Comparison of ENCODE assay signal across 8 mouse cellular contexts in the genomic region with DNA sequence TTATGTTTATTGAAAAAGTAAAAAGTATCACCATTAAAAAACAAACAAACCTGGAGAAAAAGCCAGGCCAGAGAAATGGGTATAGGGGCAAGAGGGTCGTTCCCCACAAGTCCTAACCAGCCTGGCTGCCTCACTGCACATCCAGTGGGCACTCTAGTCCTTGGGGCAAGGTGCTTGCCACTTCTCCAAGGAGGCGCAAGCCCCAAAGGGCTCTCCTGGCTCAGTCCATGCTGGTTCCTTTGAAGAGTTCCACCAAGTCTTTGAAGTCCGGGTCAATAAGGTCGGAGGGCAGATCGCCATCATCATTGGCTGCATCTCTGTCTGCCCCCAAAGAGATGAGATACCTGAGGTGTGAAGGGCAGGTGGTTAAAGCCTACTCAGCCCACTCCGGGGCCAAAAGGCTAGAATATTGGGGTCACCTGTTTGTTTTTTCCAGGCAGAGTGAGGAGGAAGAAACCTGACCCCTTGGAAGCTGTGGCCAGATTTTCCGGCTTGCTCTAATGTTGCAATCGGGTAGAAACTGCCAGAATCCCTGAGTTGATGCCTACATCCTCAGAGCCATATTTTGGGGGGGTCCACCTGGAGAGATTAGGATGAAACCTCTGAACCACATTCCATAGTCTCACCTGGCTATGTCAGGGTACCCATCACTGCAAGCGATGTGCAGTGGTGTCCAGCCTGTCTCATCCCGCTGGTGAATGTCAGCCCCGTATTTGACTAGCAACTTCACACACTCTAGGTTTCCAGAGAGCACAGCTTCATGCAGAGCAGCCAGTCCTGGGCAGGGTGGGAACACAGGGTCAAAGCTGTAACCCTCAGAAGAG. TPM values are rescaled to one million over a fixed set of nuclear protein-coding genes. Genes with fewer than 3 reads are reported as not detected.
DNase-seq lines count a peak whose midpoint lies in the region; ATAC-seq and TF ChIP-seq lines count a peak whose summit lies in the region.

No protein-coding gene starts in this region.

- H3K4me2 ChIP-seq in heart, embryonic 14.5 days (ENCODE audit: low read length): peak overlapping the region; percentile 96
- peak overlapping the region; percentile 84 for H3K4me2 ChIP-seq in heart, embryonic 16.5 days (ENCODE audit: low read depth, low read length)

- peak overlapping the region; percentile 48 to 75 for H3K27ac ChIP-seq in heart, embryonic 14.5 days (replicated peaks in 1 of 2; ENCODE audit: control insufficient read depth in 1 of 2, insufficient read depth in 1 of 2, low read depth in 2 of 2, low read length in 2 of 2)
- peak overlapping the region; percentile 64 for H3K27ac ChIP-seq in MEL (ENCODE audit: control insufficient read depth, low read depth, low read length)
- peak overlapping the region; percentile 69 for H3K27ac ChIP-seq in heart, embryonic 16.5 days (ENCODE audit: low read length)
- peak overlapping the region; percentile 46 for H3K27ac ChIP-seq in macrophage

- H3K9ac ChIP-seq in heart, embryonic 14.5 days (ENCODE audit: low read length): peak overlapping the region; percentile 93
- peak overlapping the region; percentile 94 for H3K9ac ChIP-seq in MEL (ENCODE audit: control insufficient read depth, low read depth, low read length, poor library complexity, severe bottlenecking)
- peak overlapping the region; percentile 86 for H3K9ac ChIP-seq in heart, embryonic 16.5 days (ENCODE audit: low read length)

- ATAC-seq in heart, embryonic 14.5 days (ENCODE audit: insufficient number of reproducible peaks, insufficient read depth, low FRiP score, low read depth): no peak
- no peak for ATAC-seq in heart, embryonic 16.5 days (replicated peaks; ENCODE audit: extremely low read depth, insufficient read depth, low FRiP score)

- TF ChIP-seq RAD21 in MEL (IDR thresholded peaks at IDR 0.05; ENCODE audit: low read depth, low read length): no peak

- no peak for TF ChIP-seq EP300 in MEL (IDR thresholded peaks at IDR 0.05; ENCODE audit: low read depth in 1 of 2, low read length in 2 of 2)

- no peak for DNase-seq in heart, postnatal 14 days
- DNase-seq in MEL (ENCODE audit: low read depth, low spot score) (no peak), MN1 (ENCODE audit: low spot score) (no peak)
- DNase-seq in urinary bladder, postnatal 14 days (ENCODE audit: low spot score): no peak
- DNase-seq in ovary, postnatal 36 days (ENCODE audit: low spot score): no peak

- H3K36me3 ChIP-seq in heart, embryonic 14.5 days (ENCODE audit: control insufficient read depth, insufficient read depth, low read length): peaks cover 6% of the 10 kb centered on the region; the same call in 1 of the 2 replicates
- H3K36me3 ChIP-seq in MEL (ENCODE audit: control insufficient read depth in 1 of 2, insufficient read depth in 2 of 2, low read length in 2 of 2) (peaks cover 0 to 8% of the 10 kb centered on the region in 2 experiments; a peak in 2 of 4 replicates), macrophage (ENCODE audit: inconsistent target) (no peaks in the 10 kb centered on the region; the same call in 1 of the 2 replicates)
- H3K36me3 ChIP-seq in heart, embryonic 16.5 days (ENCODE audit: control insufficient read depth, insufficient read depth): no peaks in the 10 kb centered on the region

- TF ChIP-seq POLR2A in MEL (IDR thresholded peaks at IDR 0.05; ENCODE audit: control insufficient read depth in 1 of 2, insufficient read depth in 1 of 2, low read depth in 1 of 2, low read length in 2 of 2, poor library complexity in 1 of 2): no peak

- peaks cover 14 to 30% of the 10 kb centered on the region in 2 experiments for H3K4me1 ChIP-seq in heart, embryonic 14.5 days (ENCODE audit: control insufficient read depth in 2 of 2, insufficient read depth in 2 of 2, low read length in 2 of 2)
- H3K4me1 ChIP-seq in MEL (ENCODE audit: control insufficient read depth in 1 of 2, insufficient read depth in 2 of 2, low read length in 2 of 2): peaks cover 7 to 19% of the 10 kb centered on the region in 2 experiments
- peaks cover 26% of the 10 kb centered on the region for H3K4me1 ChIP-seq in heart, embryonic 16.5 days (ENCODE audit: control insufficient read depth, insufficient read depth, low read length)

- H3K79me2 ChIP-seq in MEL (ENCODE audit: control insufficient read depth, insufficient read depth, low read length, poor library complexity) (peaks cover 14% of the 10 kb centered on the region), macrophage (ENCODE audit: inconsistent target) (peaks cover 40% of the 10 kb centered on the region)

- intact Hi-C loops in heart, postnatal 14 days (cut with DNase I): loop anchor here (2.0 kb wide), 1 partner anchor 29 kb away; no protein-coding TSS in a partner anchor

- 76% methylated on average over 11 of the region's 11 CpGs for WGBS in heart, embryonic 14.5 days
- 69% methylated on average over 11 of the region's 11 CpGs for WGBS in heart, embryonic 16.5 days
- 63% methylated on average over 11 of the region's 11 CpGs for WGBS in macrophage (ENCODE audit: missing documents)

- TF ChIP-seq CTCF in MEL (IDR thresholded peaks at IDR 0.05 in 2 of 3, conservative IDR thresholded peaks at IDR 0.05 in 1 of 3; ENCODE audit: control insufficient read depth in 1 of 3, insufficient read depth in 1 of 3, low read depth in 2 of 3, low read length in 3 of 3, poor library complexity in 1 of 3, severe bottlenecking in 1 of 3): no peak

- H3K27me3 ChIP-seq in heart, embryonic 14.5 days (ENCODE audit: control insufficient read depth, insufficient read depth, low read length): no peaks in the 10 kb centered on the region
- H3K27me3 ChIP-seq in MEL (ENCODE audit: control insufficient read depth in 1 of 2, insufficient read depth in 2 of 2, low read length in 2 of 2): no peaks in the 10 kb centered on the region
- no peaks in the 10 kb centered on the region for H3K27me3 ChIP-seq in heart, embryonic 16.5 days (ENCODE audit: control insufficient read depth, insufficient read depth, low read length)

- no peaks in the 10 kb centered on the region for H3K9me3 ChIP-seq in heart, embryonic 14.5 days (ENCODE audit: control insufficient read depth, low read length)
- no peaks in the 10 kb centered on the region for H3K9me3 ChIP-seq in MEL (replicated peaks; ENCODE audit: insufficient read depth, low read length)
- H3K9me3 ChIP-seq in heart, embryonic 16.5 days (replicated peaks; ENCODE audit: control insufficient read depth, low read length): no peaks in the 10 kb centered on the region

- H3K4me3 ChIP-seq in heart, embryonic 14.5 days (ENCODE audit: control insufficient read depth in 1 of 2, insufficient read depth in 1 of 2, low read depth in 1 of 2, low read length in 2 of 2): peak overlapping the region; percentile 70 to 98
- peak overlapping the region; percentile 59 to 81 for H3K4me3 ChIP-seq in MEL (ENCODE audit: control insufficient read depth in 1 of 2, insufficient read depth in 1 of 2, low read depth in 2 of 2, low read length in 2 of 2)
- peak overlapping the region; percentile 68 for H3K4me3 ChIP-seq in heart, embryonic 16.5 days (ENCODE audit: low read length)
- H3K4me3 ChIP-seq in macrophage (ENCODE audit: inconsistent target): peak overlapping the region; percentile 46

RNA-seq across cellular contexts. Expression of a gene that starts 0.7 kb away (rescaled TPM):
- 153 and 158 TPM in 2 replicates for polyA plus RNA-seq in heart, embryonic 14.5 days (2014; fragmentation: Nextera tagmentation; extraction: Ambion mirVana)
- total RNA-seq in heart, postnatal 14 days (2021): 10 to 100 TPM; 53.5 to 58.1 TPM
- total RNA-seq in MEL (2012; rRNA removed): 27.2 and 36.6 TPM in 2 replicates
- 10 to 100 TPM in 1 of 2 experiments, not detected in 1; 83.5 TPM for polyA plus RNA-seq in MEL (2012; ENCODE audit: insufficient read depth in 1 of 2, insufficient read length in 2 of 2, low read depth in 1 of 2, low replicate concordance in 2 of 2, missing spikeins in 1 of 2)
- 134 and 139 TPM in 2 replicates for polyA plus RNA-seq in heart, embryonic 16.5 days (2015; fragmentation: Nextera tagmentation; extraction: Ambion mirVana)
- 10 to 100 TPM in 25 of 26 experiments, 1 to 10 TPM in 1; 7.3 to 29.2 (median 19.9) TPM for total RNA-seq in macrophage (2018; cell fraction: chromatin; rRNA removed)
- 10 to 100 TPM; 42.4 to 81.4 (median 58.1) TPM for total RNA-seq in macrophage (2018; cell fraction: cytosol; rRNA removed)
- total RNA-seq in macrophage (2018; cell fraction: nucleus; rRNA removed): 10 to 100 TPM; 22.8 to 50.9 (median 31.9) TPM
- 36.9 to 60.9 TPM (median 57.7 TPM) in 3 replicates for polyA plus RNA-seq in macrophage (2018)

RNA-seq across cellular contexts. Expression of a gene that starts 0.7 kb away (rescaled TPM):
- not detected in 2 replicates for polyA plus RNA-seq in heart, embryonic 14.5 days (2014; fragmentation: Nextera tagmentation; extraction: Ambion mirVana)
- under 1 TPM in 1 of 2 experiments, not detected in 1; 0.39 TPM for total RNA-seq in heart, postnatal 14 days (2021)
- total RNA-seq in MEL (2012; rRNA removed): not detected in 2 replicates
- polyA plus RNA-seq in MEL (2012; ENCODE audit: insufficient read depth in 1 of 2, insufficient read length in 2 of 2, low read depth in 1 of 2, low replicate concordance in 2 of 2, missing spikeins in 1 of 2) (not detected), macrophage (2018) (not detected in 3 replicates)
- 3.3 and 8.5 TPM in 2 replicates for polyA plus RNA-seq in heart, embryonic 16.5 days (2015; fragmentation: Nextera tagmentation; extraction: Ambion mirVana)
- total RNA-seq in macrophage (2018; cell fraction: chromatin; rRNA removed): not detected
- total RNA-seq in macrophage (2018; cell fraction: cytosol; rRNA removed): under 1 TPM in 1 of 26 experiments, not detected in 25; 0.33 TPM
- not detected for total RNA-seq in macrophage (2018; cell fraction: nucleus; rRNA removed)

RNA-seq across cellular contexts. Expression of a gene that starts 19.7 kb away (rescaled TPM):
- polyA plus RNA-seq in heart, embryonic 14.5 days (2014; fragmentation: Nextera tagmentation; extraction: Ambion mirVana): 2.3 and 2.5 TPM in 2 replicates
- total RNA-seq in heart, postnatal 14 days (2021): 1 to 10 TPM; 1.7 to 2.4 TPM
- not detected in 2 replicates for total RNA-seq in MEL (2012; rRNA removed)
- polyA plus RNA-seq in MEL (2012; ENCODE audit: insufficient read depth in 1 of 2, insufficient read length in 2 of 2, low read depth in 1 of 2, low replicate concordance in 2 of 2, missing spikeins in 1 of 2) (not detected), macrophage (2018) (0.09 TPM in 1 of 3 replicates, not detected in the others)
- 1.4 and 2.7 TPM in 2 replicates for polyA plus RNA-seq in heart, embryonic 16.5 days (2015; fragmentation: Nextera tagmentation; extraction: Ambion mirVana)
- under 1 TPM in 1 of 26 experiments, not detected in 25; 0.38 TPM for total RNA-seq in macrophage (2018; cell fraction: chromatin; rRNA removed)
- under 1 TPM in 1 of 26 experiments, not detected in 25; 0.09 TPM for total RNA-seq in macrophage (2018; cell fraction: cytosol; rRNA removed)
- not detected for total RNA-seq in macrophage (2018; cell fraction: nucleus; rRNA removed)

RNA-seq across cellular contexts. Expression of a gene that starts 22.9 kb away (rescaled TPM):
- polyA plus RNA-seq in heart, embryonic 14.5 days (2014; fragmentation: Nextera tagmentation; extraction: Ambion mirVana): 431 and 451 TPM in 2 replicates
- 100 to 1,000 TPM; 238 to 247 TPM for total RNA-seq in heart, postnatal 14 days (2021)
- 625 and 639 TPM in 2 replicates for total RNA-seq in MEL (2012; rRNA removed)
- polyA plus RNA-seq in MEL (2012; ENCODE audit: insufficient read depth in 1 of 2, insufficient read length in 2 of 2, low read depth in 1 of 2, low replicate concordance in 2 of 2, missing spikeins in 1 of 2): 1,000 to 10,000 TPM in 1 of 2 experiments, 100 to 1,000 TPM in 1; 563 to 1,152 TPM
- polyA plus RNA-seq in heart, embryonic 16.5 days (2015; fragmentation: Nextera tagmentation; extraction: Ambion mirVana): 435 and 437 TPM in 2 replicates
- 100 to 1,000 TPM in 1 of 26 experiments, 10 to 100 TPM in 25; 12.4 to 109 (median 29.4) TPM for total RNA-seq in macrophage (2018; cell fraction: chromatin; rRNA removed)
- total RNA-seq in macrophage (2018; cell fraction: cytosol; rRNA removed): 100 to 1,000 TPM; 202 to 385 (median 291) TPM
- total RNA-seq in macrophage (2018; cell fraction: nucleus; rRNA removed): 100 to 1,000 TPM in 25 of 26 experiments, 10 to 100 TPM in 1; 71.0 to 409 (median 244) TPM
- polyA plus RNA-seq in macrophage (2018): 294 to 442 TPM (median 388 TPM) in 3 replicates

RNA-seq across cellular contexts. Expression of a gene that starts 31.2 kb away (rescaled TPM):
- 360 and 367 TPM in 2 replicates for polyA plus RNA-seq in heart, embryonic 14.5 days (2014; fragmentation: Nextera tagmentation; extraction: Ambion mirVana)
- 100 to 1,000 TPM; 164 to 180 TPM for total RNA-seq in heart, postnatal 14 days (2021)
- 364 and 367 TPM in 2 replicates for total RNA-seq in MEL (2012; rRNA removed)
- polyA plus RNA-seq in MEL (2012; ENCODE audit: insufficient read depth in 1 of 2, insufficient read length in 2 of 2, low read depth in 1 of 2, low replicate concordance in 2 of 2, missing spikeins in 1 of 2) (100 to 1,000 TPM; 601 to 821 TPM), macrophage (2018) (662 to 966 TPM (median 875 TPM) in 3 replicates)
- 435 and 439 TPM in 2 replicates for polyA plus RNA-seq in heart, embryonic 16.5 days (2015; fragmentation: Nextera tagmentation; extraction: Ambion mirVana)
- total RNA-seq in macrophage (2018; cell fraction: chromatin; rRNA removed): 100 to 1,000 TPM in 8 of 26 experiments, 10 to 100 TPM in 18; 55.0 to 130 (median 89.0) TPM
- total RNA-seq in macrophage (2018; cell fraction: cytosol; rRNA removed): 100 to 1,000 TPM; 680 to 898 (median 773) TPM
- 100 to 1,000 TPM; 152 to 391 (median 260) TPM for total RNA-seq in macrophage (2018; cell fraction: nucleus; rRNA removed)
